Mouse (Mus musculus): ENCODE data around the gene Spg20.

The Spg20 gene

GRCm38 (mm10) chr3:55098990-55099389, 12.9 kb upstream of the Spg20 start:
- DNase-seq = no peak

DNA sequence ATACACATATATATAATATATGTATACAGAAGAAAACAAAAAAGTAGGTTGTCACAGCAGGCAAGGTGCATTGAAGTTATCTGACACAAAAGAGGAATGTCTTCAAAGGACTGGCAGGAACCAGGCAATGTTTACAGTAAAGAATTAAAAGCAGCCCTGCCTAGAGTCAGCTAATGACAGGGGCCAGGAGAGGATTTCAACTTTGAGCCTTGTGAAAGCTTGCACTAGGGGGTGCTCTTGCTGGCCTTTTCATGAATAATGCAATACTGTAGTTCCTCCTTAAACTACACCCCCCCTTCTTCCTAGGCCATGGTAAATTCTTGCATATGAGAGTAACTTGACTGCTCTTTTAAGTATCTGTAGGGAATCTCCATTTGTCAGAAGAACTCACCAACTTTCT, 10.8 kb upstream of the Spg20 start:
- no peak for DNase-seq

- peak; percentile 22 to 51 for DNase-seq
Measured at GRCm38 (mm10) chr3:55105372-55106023, 6.4 kb upstream of the Spg20 start.

DNA sequence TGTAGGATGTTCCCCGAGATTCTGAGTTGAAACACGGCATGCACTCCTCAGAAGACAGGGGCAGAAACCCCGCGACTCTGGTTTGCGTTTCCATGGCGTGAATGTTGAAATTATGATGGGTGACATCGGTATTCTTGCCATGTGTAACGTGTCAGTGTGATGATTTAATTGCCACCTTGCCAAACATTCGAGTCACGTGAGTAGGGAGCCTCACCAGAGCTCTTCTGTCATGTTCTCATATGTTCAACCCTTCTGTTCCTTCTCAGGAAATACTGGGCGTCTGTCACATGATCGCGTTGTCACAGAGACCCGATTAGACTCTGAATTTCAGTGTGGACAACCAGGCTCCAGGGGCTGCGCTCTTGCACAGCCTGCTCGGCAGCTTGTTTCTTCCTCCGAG, 5.9 kb upstream of the Spg20 start:
- no peak for DNase-seq

DNA sequence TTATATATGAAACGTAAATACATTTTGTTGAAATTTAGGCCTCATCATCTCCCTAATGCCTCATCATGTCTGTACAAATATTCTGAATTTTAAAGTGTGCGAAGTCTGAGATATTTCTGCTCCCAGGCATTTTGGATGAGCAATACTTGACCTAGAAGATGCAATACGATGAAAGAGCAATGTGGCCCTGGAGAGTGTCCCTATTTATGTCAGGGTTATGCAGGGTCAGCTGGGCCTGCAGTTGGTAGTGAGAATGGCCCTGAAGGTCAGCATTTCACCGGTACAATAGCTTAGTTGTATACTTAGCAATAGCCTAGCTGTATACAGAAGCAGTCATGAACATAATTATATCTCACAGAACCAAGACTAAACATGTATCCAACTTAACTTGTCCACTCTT, 2.8 kb upstream of the Spg20 start:
- DNase-seq = no peak

DNA sequence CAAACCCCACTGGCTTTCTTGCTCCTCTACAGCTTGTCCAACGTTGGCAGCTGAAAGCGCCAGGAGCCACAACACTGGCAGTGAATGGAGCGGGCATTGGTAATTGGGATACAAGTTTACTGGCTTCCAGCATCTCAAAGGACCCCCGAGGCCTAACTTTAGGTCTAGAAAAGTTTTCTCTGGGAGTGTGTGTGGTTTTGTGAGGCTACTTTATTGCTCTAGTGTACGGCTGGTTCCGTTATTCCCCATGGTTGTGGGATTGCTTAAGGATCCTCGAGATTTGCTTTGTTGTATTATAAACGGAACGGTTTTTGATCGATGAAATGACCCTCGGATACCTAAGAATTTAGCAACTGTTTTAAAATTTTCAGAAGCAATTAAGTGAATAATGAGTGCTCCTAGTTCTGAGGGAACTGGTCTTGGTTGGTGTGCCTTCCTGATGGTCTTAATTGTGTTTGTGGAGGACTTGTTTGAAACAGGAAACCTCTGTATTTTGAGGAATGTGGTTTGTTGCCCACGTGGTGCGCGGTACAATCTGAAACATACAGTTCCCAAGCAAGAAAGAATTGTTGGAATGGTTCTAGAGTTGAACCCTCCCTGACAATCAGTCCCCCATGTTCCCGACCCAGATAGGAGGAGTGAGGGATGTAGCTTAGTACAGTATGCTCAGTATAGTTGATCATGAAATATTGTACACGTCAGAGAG, 955 bp downstream of the Spg20 start:
- DNase-seq = no peak

DNA sequence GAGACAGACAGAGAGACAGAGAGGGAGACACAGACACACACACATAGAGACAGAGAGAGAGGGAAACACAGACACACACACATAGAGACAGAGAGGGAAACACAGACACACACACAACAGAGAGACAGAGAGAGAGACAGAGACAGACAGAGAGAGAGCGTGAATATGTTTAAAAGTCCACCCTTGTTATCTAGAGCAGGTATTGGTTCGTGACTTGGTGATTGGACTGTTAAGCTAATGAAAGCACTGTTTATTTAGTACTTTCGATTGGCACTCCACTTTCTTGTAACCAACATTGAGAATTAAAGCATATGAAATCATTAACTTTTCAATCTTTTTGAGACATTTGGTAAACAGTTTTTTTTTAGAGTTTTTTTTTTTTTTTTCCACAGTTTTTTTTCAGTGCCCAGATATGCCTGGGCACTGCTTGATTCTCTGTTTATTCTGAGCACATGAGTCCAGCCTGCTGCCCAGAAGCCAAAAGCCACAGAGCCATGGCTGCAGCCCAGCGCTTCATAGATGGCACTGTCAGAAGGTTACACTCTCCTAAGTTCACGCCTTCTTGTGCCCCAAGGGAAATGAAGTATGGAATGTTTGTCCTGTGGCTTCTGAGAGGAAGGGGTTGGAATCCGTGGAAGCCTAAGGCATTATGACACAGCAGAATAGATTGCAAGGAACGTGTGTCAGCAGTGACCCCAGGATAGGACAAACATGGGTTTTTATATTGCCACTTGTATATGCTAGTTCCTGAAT, 2.6 kb downstream of the Spg20 start:
- peak in 1 of 2 experiments; percentile 18 for DNase-seq

GRCm38 (mm10) chr3:55115071-55115470, 3.2 kb downstream of the Spg20 start:
- DNase-seq = no peak

- no peak for DNase-seq
Measured at GRCm38 (mm10) chr3:55115989-55116388, 4.1 kb downstream of the Spg20 start.

DNA sequence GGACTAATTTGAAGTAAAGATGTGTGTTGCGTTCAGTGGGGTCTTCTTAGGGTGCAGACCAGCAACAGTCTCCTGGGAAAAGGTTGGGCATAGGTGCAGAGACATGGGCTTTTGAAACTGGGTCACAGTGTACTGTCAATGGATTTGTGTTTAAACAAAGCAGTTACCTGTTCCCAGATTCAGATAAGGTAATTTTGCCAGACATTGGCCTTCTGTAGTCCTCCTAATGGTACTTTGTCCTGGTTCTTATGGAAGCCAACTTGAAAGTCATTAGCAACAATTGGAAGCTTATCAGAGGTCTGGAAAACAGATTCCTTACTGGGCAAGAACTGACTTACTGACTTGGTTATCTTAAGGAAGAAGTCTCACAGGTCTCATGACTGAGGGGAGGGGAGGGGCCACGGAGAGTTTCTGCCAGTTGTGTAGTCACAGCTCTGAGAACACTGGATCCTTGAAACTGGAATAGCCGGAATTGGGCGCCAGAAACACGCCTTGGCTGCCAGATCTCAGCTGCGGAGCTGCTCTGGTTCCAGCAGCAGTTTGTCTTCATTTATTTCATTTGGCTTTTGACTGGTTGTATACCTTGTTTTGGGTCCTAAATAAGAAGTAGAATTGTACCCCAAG, 7.5 kb downstream of the Spg20 start:
- no peak for DNase-seq

GRCm38 (mm10) chr3:55122336-55122870, 10.5 kb downstream of the Spg20 start:
- no peak for DNase-seq

DNA sequence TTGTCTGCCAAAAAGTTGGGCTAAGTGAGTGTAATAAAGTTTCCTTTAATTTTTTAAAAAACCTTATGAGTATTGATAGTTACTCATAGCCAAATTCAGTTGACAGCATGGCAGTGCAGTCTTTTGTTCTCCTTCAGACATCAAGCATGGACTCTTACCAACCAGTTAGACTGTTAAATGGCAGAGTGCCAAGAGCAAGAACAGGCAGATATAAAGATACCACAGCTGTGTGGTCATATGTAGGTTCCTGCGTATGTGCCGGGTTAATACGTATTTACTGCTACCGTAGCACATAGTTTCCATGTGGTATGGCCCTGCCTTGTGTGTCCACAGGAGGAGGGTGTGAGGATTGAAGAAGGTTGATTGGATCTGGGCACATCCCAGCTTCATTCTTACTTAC, 11.2 kb downstream of the Spg20 start:
- no peak for DNase-seq

GRCm38 (mm10) chr3:55129181-55129692, 17.3 kb downstream of the Spg20 start:
- DNase-seq = no peak

DNA sequence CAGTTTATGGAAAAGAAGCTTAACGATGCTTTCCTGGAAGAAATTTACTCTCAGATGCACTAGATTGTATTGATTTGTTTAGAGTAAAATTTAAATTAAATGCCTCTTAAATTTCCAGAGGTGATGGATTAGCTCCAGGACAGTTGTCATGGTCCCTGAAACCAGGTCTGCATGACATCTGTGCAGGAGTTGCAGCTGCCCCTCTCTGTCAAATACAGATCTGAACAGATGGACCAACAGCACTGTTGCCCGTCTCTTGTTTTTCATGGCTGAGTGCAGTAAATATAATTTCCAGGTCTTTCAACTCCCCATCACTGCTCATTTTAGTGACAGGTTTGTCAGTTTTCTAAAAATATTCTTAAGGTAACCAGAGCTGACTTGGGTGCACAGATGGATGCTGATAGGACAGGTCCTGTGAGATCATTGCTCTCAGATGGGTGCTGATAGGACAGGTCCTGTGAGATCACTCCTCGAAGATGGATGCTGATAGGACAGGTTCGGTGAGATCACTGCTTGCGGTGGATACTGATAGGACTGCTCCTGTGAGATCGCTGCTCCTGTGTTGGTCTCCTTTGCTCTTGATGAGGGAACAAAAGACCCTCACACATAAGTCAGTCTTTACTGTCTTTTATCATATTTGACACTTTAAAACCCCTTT, 19.8 kb downstream of the Spg20 start:
- no peak for DNase-seq

DNA sequence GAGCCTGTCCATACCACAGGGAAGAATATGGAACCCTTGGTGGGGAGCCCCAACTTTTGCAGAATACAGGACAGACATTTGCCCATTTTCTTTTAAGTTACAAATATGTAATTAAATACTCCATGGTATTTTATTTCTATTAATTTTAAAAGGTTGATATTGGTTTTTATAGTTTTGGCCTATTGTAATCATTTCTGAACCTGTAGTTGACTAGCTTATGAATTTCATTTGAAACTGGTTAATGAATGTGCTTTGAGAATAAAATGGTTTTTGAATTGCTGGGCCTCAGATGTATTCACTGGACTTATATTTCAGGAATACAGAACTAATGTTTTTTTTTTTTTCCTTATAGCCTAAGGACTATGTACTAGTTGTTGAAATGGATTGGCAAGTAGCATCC, 25.1 kb downstream of the Spg20 start, which contains the start of gene Ccdc169:
Gene Ccdc169, plus strand, starts transcription at position 301 of the 400 bp plus-strand sequence.
- no peak for DNase-seq

DNA sequence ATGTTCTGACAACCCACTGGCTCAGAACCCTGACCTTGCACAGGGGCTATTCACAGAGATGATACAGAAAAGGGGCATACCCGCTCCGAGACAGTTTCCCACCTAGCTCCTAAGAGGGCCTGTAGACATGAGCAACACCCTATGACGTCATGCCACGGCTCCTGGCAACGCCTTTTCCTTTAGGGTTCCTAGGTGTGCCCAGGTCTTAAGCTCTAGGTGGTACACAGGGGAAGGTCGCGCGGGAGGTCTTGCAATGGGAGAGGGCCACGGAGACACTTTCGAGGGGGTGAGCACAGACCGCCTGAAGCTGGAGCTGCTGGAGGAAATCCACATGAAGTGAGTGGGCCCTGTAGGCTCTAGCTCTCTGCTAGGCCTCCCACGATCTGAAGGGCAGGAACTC, 27.9 kb downstream of the Spg20 start:
- no peak for DNase-seq

DNA sequence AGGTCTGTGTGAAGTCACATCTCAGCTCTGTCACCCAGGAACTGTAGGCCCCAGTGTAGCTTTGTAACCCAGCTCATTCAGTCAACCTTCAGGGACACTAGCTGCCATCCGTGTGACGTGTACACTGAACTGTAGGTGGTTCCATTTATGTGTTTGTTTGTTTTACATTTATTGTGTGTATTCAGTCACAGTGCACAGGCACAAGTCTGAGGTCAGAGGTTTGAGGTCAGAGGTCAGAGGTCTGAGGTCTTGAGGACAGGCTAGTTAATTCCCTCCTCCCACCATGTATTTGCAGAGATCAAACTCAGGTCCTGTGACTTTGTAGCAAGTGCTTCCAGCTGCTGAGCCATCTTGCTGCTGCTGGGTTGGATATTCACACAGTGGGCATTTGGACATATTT, 29.5 kb downstream of the Spg20 start:
- no peak for DNase-seq

DNA sequence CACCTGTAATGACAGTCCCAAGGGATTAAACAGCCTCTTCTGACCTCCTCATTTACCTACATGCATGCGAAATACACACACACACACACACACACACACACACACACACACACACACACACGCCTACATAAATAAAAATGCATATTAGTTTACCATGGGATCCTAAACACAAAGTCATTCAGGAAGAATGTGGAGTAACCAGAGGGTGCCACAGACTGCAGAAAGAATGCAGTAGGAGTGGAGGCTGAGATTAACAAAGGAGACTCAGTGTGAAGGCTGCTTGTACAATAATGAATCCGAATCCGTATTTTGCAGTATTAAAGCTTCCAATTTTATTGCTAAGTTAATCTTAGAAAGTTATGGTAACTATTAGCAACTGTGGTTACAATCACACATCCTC, 33.0 kb downstream of the Spg20 start:
- no peak for DNase-seq

- no peak for DNase-seq
Measured at GRCm38 (mm10) chr3:55146441-55146840, 34.5 kb downstream of the Spg20 start.

GRCm38 (mm10) chr3:55147156-55147555, 35.2 kb downstream of the Spg20 start:
- no peak for DNase-seq

GRCm38 (mm10) chr3:55148091-55148490, 36.2 kb downstream of the Spg20 start:
- DNase-seq = no peak

GRCm38 (mm10) chr3:55151656-55152433, 39.9 kb downstream of the Spg20 start:
- peak; percentile 48 to 68 for DNase-seq
